In genomic region chr12:32920185-32920788, GRCm38 (mm10) we compare ENCODE assay signal across 9 mouse cellular contexts. TPM values are rescaled to one million over a fixed set of nuclear protein-coding genes. Genes with fewer than 3 reads are reported as not detected.
DNase-seq lines count a peak whose midpoint lies in the region; ATAC-seq and TF ChIP-seq lines count a peak whose summit lies in the region.
"Had no signal": no experiment of that assay in that cellular context is flagged by ENCODE, and none has a peak within 500 bp of the region (broad histone marks: within the 10 kb centered on the region; RNA-seq: fewer than 3 reads in every experiment).

No protein-coding gene starts in this region.

- H3K27ac ChIP-seq in forebrain, postnatal 0 days (ENCODE audit: low read depth, low read length), result no peak overlapping the region
- H3K27ac ChIP-seq in forebrain, embryonic 12.5 days, result no peak overlapping the region
- H3K27ac ChIP-seq: limb, embryonic 12.5 days had no signal

- TF ChIP-seq CTCF in forebrain, postnatal 0 days (IDR thresholded peaks at IDR 0.05; ENCODE audit: low read depth), result peak; percentile 65

- no peaks in the 10 kb centered on the region for H3K4me1 ChIP-seq in forebrain, postnatal 0 days (ENCODE audit: insufficient read depth)
- no peaks in the 10 kb centered on the region for H3K4me1 ChIP-seq in forebrain, embryonic 12.5 days
- H3K4me1 ChIP-seq: limb, embryonic 12.5 days had no signal

- H3K9ac ChIP-seq in forebrain, postnatal 0 days, result no peak overlapping the region
- H3K9ac ChIP-seq in forebrain, embryonic 12.5 days, result no peak overlapping the region
- H3K9ac ChIP-seq: limb, embryonic 12.5 days had no signal

- H3K27me3 ChIP-seq in forebrain, postnatal 0 days (ENCODE audit: insufficient read depth, low read length), result no peaks in the 10 kb centered on the region
- no peaks in the 10 kb centered on the region for H3K27me3 ChIP-seq in forebrain, embryonic 12.5 days
- H3K27me3 ChIP-seq: limb, embryonic 12.5 days had no signal

- no peak overlapping the region for H3K4me3 ChIP-seq in forebrain, postnatal 0 days (ENCODE audit: low read depth, low read length)
- no peak overlapping the region for H3K4me3 ChIP-seq in forebrain, embryonic 12.5 days (replicated peaks)
- H3K4me3 ChIP-seq: limb, embryonic 12.5 days had no signal

- no peak for ATAC-seq in forebrain, postnatal 0 days
- no peak for ATAC-seq in forebrain, embryonic 12.5 days (ENCODE audit: low FRiP score)

- DNase-seq in forebrain, postnatal 0 days, result no peak
- peak; percentile 58 to 60 for DNase-seq in urinary bladder, adult 18-20 months (ENCODE audit: low spot score in 2 of 2)
- DNase-seq in urinary bladder, postnatal 10 days (ENCODE audit: low spot score), result no peak
- peak; percentile 35 to 51 for DNase-seq in cerebellum, postnatal 36 days
- DNase-seq in kidney, adult 8-10 months, result peak; percentile 83 to 89
- peak; percentile 27 for DNase-seq in mesoderm, embryonic 11.5 days (ENCODE audit: low read depth, low spot score)
- peak; percentile 84 for DNase-seq in testis, postnatal 10 days (ENCODE audit: low spot score)

- no peaks in the 10 kb centered on the region for H3K36me3 ChIP-seq in forebrain, postnatal 0 days (ENCODE audit: insufficient read depth)
- H3K36me3 ChIP-seq in forebrain, embryonic 12.5 days (replicated peaks), result no peaks in the 10 kb centered on the region
- H3K36me3 ChIP-seq: limb, embryonic 12.5 days had no signal

- WGBS in forebrain, postnatal 0 days, result 71% methylated on average over 8 of the region's 8 CpGs
- 72% methylated on average over 8 of the region's 8 CpGs for WGBS in forebrain, embryonic 12.5 days

- no peak overlapping the region for H3K4me2 ChIP-seq in forebrain, postnatal 0 days (ENCODE audit: low read depth)
- H3K4me2 ChIP-seq in forebrain, embryonic 12.5 days, result no peak overlapping the region
- H3K4me2 ChIP-seq: limb, embryonic 12.5 days had no signal

- H3K9me3 ChIP-seq in forebrain, postnatal 0 days (ENCODE audit: low read length), result no peaks in the 10 kb centered on the region
- H3K9me3 ChIP-seq in forebrain, embryonic 12.5 days, result no peaks in the 10 kb centered on the region
- H3K9me3 ChIP-seq: limb, embryonic 12.5 days had no signal

RNA-seq across cellular contexts. Expression of gene Sypl, which starts 33.4 kb away (rescaled TPM):
- 18.5 and 21.3 TPM in 2 replicates for total RNA-seq in forebrain, postnatal 0 days (2014; rRNA removed)
- 35.2 and 40.1 TPM in 2 replicates for polyA plus RNA-seq in forebrain, postnatal 0 days (2015; fragmentation: Nextera tagmentation; extraction: Ambion mirVana)
- polyA plus RNA-seq in forebrain, embryonic 12.5 days (2016; fragmentation: Nextera tagmentation; extraction: Ambion mirVana), result 44.5 and 47.1 TPM in 2 replicates

Comparison
In these comparisons a context has a peak if more than half of its experiments do, and no peak if none do; other contexts are left out.
1. DNase-seq: peak in urinary bladder, adult 18-20 months (2 of 2), cerebellum, postnatal 36 days (2 of 2), kidney, adult 8-10 months (2 of 2), mesoderm, embryonic 11.5 days (single experiment) and testis, postnatal 10 days (single experiment); none in forebrain, postnatal 0 days (single experiment) and urinary bladder, postnatal 10 days (single experiment).